Mouse (Mus musculus) monocyte, adult 5-6 weeks (primary cell): ENCODE measurements around the gene Tifab. TPM values are rescaled to one million over a fixed set of nuclear protein-coding genes. Genes with fewer than 3 reads are reported as not detected.

Experiments used
- total RNA-seq: library from RNA; stranded (forward); fragments of 200-1000, 200-491, 200-594 nt; gene quantifications from 3 replicates; pipeline ENCODE4 v1.2.3, GENCODE M21; 2017

The Tifab gene
- total RNA-seq, 1 experiment from 2014 or later, result 48.8 TPM

Other genes with a start within 250 kb of the Tifab start
- 218 to 284 TPM (median 219 TPM) in 3 replicates for gene H2afy, start 42.5 kb downstream of the Tifab start, total RNA-seq
- gene Neurog1, start 73.3 kb upstream of the Tifab start, total RNA-seq, result not detected in 3 replicates
- not detected in 3 replicates for gene Cxcl14, start 117.7 kb upstream of the Tifab start, total RNA-seq
- gene Gm3045, start 247.7 kb upstream of the Tifab start, total RNA-seq, result not detected in 3 replicates